Mouse (Mus musculus): Measurements from ENCODE around the gene Mob3b.

GRCm38 (mm10) chr4:35049742-35050058 lies 107.6 kb downstream of the Mob3b start:
- no peak for TF ChIP-seq NANOG (IDR thresholded peaks at IDR 0.05; ENCODE audit: borderline replicate concordance, low read length)
- no peak for TF ChIP-seq CTCF (conservative IDR thresholded peaks at IDR 0.05; ENCODE audit: low read length)
- no peak for TF ChIP-seq POU5F1 (IDR thresholded peaks at IDR 0.05; ENCODE audit: borderline replicate concordance, low read length)
